Mouse (Mus musculus): Measurements from ENCODE around the gene Arvcf. TPM values are rescaled to one million over a fixed set of nuclear protein-coding genes. Genes with fewer than 3 reads are reported as not detected.

Arvcf gene
- polyA plus RNA-seq, 1 experiment from 2014 or later = 26.6 TPM

DNA sequence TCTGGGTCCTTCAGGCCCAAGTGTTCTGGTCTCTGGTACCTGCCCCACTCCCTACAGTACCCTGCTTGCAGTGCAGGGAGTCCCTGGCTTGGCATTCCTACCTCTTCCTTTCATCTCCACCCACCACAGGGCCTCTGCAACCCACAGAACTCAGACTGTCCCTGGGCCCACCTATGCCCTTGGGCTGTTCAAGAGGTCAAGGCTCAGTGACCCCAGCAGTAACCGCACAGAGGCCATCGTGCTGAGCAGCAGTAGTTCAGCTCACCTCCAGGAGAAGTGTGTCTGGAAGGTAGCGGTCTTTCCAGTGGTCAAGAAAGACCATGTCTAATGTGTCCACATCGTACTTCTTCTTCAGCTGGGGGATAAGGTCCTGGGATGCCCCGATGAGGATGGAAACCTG is 62.4 kb downstream of the Arvcf start:
- WGBS = 66% methylated on average over 5 of the region's 5 CpGs
- Histone ChIP-seq H3K9me3 (replicated peaks; ENCODE audit: control insufficient read depth, low read length) (no peaks in the 10 kb centered on the region), H3K4me3 (ENCODE audit: low read depth, low read length) (no peak overlapping the region), H3K36me3 (replicated peaks; ENCODE audit: control insufficient read depth, insufficient read depth, low read depth, low read length) (peaks cover 6% of the 10 kb centered on the region), H3K4me1 (ENCODE audit: control insufficient read depth, insufficient read depth, low read length) (no peaks in the 10 kb centered on the region), H3K27me3 (ENCODE audit: control insufficient read depth, insufficient read depth, low read length) (no peaks in the 10 kb centered on the region), H3K27ac (replicated peaks; ENCODE audit: low read depth, low read length) (no peak overlapping the region), H3K9ac (replicated peaks; ENCODE audit: low read length) (no peak overlapping the region), H3K4me2 (ENCODE audit: low read depth, low read length) (no peak overlapping the region)
- DNase-seq (ENCODE audit: low spot score) (no peak), ATAC-seq (replicated peaks; ENCODE audit: insufficient number of reproducible peaks, low FRiP score, low TSS enrichment, low read depth) (no peak)

DNA sequence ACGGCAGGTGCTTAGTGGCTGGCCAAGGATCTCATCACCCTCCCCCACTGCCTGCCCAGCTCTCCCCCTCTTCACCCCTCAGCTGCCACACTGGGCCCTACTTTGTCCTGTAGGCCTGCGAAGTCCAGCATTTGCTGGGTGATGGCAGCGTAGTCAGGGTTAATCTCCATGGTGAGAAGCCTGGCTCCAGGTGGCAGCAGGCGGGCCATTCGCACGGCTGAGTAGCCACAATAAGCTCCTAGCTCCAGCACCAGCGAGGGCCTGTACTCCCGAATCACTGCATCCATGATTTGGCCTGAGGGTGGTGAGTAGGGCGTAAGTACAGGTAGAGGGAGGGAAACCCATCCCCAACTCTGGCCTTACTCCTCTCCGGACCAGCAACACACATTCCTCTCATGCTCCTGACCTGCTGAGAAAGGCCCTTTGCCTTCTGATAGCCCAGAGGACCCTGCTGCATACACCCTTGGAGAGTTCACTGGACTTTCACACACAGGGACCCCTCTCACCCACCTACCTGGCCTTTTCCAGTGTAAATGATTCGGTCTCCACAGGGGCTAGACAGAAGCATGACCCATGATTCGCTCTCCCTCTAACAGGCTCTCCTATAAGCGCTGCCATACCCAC is 63.2 kb downstream of the Arvcf start:
- no peak overlapping the region for H3K4me3 ChIP-seq (ENCODE audit: low read depth, low read length)
- ATAC-seq (replicated peaks; ENCODE audit: insufficient number of reproducible peaks, low FRiP score, low TSS enrichment, low read depth) (no peak), DNase-seq (ENCODE audit: low spot score) (no peak)
- H3K9ac ChIP-seq (replicated peaks; ENCODE audit: low read length) = no peak overlapping the region
- H3K4me1 ChIP-seq (ENCODE audit: control insufficient read depth, insufficient read depth, low read length) = no peaks in the 10 kb centered on the region
- no peaks in the 10 kb centered on the region for H3K27me3 ChIP-seq (ENCODE audit: control insufficient read depth, insufficient read depth, low read length)
- H3K27ac ChIP-seq (replicated peaks; ENCODE audit: low read depth, low read length) = no peak overlapping the region
- WGBS = 76% methylated on average over 13 of the region's 13 CpGs
- H3K4me2 ChIP-seq (ENCODE audit: low read depth, low read length) = no peak overlapping the region
- H3K36me3 ChIP-seq (replicated peaks; ENCODE audit: control insufficient read depth, insufficient read depth, low read depth, low read length) = peaks cover 5% of the 10 kb centered on the region; the same call in 1 of the 2 replicates
- H3K9me3 ChIP-seq (replicated peaks; ENCODE audit: control insufficient read depth, low read length) = no peaks in the 10 kb centered on the region

DNA sequence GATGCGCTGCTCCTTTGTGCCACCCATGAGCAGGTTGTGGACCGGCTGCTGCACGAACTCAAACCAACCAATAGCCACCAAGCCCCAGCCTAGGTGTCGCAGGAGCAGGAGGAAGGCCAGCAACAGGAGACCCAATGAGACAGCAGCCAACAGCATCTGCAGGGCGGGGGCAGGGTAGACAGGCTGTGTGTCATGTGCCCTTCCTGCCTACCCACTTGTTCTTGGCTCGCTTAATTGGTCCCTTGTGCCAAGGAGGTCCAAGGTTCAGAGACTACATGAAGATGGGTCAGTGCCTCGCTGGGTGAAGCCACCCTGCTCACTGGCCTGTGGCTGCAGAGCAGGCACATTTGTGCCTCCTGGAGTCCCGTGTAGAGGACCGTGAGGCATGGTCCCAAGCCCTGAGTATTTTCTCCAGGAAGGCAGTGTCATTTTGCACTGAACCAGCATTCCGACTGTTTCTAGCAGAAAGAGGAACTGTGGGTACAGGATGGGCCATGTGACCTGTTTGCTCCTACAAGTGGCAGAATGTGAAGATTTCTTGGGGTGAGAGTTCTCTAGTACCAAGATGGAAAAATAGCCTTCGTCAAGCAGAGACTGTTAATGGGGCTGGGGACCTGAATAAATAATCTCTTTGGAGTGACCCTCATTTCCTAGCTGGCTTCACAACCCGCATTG is 64.0 kb downstream of the Arvcf start:
- Histone ChIP-seq H3K9ac (replicated peaks; ENCODE audit: low read length) (no peak overlapping the region), H3K4me1 (ENCODE audit: control insufficient read depth, insufficient read depth, low read length) (no peaks in the 10 kb centered on the region), H3K4me3 (ENCODE audit: low read depth, low read length) (no peak overlapping the region), H3K27ac (replicated peaks; ENCODE audit: low read depth, low read length) (no peak overlapping the region), H3K4me2 (ENCODE audit: low read depth, low read length) (no peak overlapping the region), H3K27me3 (ENCODE audit: control insufficient read depth, insufficient read depth, low read length) (no peaks in the 10 kb centered on the region), H3K36me3 (replicated peaks; ENCODE audit: control insufficient read depth, insufficient read depth, low read depth, low read length) (peaks cover 5% of the 10 kb centered on the region; the same call in 1 of the 2 replicates), H3K9me3 (replicated peaks; ENCODE audit: control insufficient read depth, low read length) (no peaks in the 10 kb centered on the region)
- ATAC-seq (replicated peaks; ENCODE audit: insufficient number of reproducible peaks, low FRiP score, low TSS enrichment, low read depth) (no peak), DNase-seq (ENCODE audit: low spot score) (no peak)
- 87% methylated on average over 12 of the region's 12 CpGs for WGBS

DNA sequence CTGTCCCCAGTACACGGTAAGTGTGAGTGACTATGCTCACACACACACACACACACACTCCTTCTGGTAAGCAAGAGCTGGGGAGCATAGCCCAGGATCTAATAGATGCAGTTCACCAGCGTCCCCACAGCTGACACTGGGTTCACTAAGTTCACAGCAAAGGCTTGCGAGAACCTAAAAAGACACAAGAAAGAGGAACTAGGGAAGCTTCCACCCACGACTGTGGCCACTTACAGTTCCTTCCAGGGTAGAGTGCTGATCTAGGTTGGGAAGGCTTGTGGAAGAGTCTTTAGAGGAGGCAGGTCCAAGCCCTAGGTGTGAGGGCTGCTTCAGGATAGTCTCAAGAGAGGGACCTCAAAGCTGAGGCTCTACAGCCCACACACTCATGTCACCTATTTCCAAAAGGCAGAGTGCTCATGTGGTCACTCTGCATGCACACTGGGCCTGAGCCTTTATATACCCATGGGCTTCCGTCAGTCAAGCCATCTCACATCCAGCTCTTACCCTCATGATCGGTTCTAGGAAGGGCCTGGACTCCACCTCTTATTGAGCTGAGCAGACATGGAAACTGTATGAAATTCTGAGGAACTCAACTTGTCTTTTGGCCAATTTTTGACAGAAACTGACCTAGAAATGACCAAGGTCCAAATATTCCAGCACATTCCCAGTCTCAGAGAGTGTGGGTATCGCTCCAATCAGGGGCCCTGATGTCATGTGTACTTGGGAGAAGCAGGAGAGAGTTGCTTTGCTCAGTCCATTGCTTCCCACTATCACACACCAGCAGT is 65.2 kb downstream of the Arvcf start:
- no peak overlapping the region for H3K9ac ChIP-seq (replicated peaks; ENCODE audit: low read length)
- H3K27me3 ChIP-seq (ENCODE audit: control insufficient read depth, insufficient read depth, low read length) = no peaks in the 10 kb centered on the region
- DNase-seq (ENCODE audit: low spot score) (no peak), ATAC-seq (replicated peaks; ENCODE audit: insufficient number of reproducible peaks, low FRiP score, low TSS enrichment, low read depth) (no peak)
- no peaks in the 10 kb centered on the region for H3K9me3 ChIP-seq (replicated peaks; ENCODE audit: control insufficient read depth, low read length)
- peaks cover 3% of the 10 kb centered on the region; the same call in 1 of the 2 replicates for H3K36me3 ChIP-seq (replicated peaks; ENCODE audit: control insufficient read depth, insufficient read depth, low read depth, low read length)
- no peak overlapping the region for H3K4me2 ChIP-seq (ENCODE audit: low read depth, low read length)
- H3K4me1 ChIP-seq (ENCODE audit: control insufficient read depth, insufficient read depth, low read length) = no peaks in the 10 kb centered on the region
- H3K4me3 ChIP-seq (ENCODE audit: low read depth, low read length) = no peak overlapping the region
- WGBS = 87% methylated on average over 7 of the region's 7 CpGs
- no peak overlapping the region for H3K27ac ChIP-seq (replicated peaks; ENCODE audit: low read depth, low read length)

DNA sequence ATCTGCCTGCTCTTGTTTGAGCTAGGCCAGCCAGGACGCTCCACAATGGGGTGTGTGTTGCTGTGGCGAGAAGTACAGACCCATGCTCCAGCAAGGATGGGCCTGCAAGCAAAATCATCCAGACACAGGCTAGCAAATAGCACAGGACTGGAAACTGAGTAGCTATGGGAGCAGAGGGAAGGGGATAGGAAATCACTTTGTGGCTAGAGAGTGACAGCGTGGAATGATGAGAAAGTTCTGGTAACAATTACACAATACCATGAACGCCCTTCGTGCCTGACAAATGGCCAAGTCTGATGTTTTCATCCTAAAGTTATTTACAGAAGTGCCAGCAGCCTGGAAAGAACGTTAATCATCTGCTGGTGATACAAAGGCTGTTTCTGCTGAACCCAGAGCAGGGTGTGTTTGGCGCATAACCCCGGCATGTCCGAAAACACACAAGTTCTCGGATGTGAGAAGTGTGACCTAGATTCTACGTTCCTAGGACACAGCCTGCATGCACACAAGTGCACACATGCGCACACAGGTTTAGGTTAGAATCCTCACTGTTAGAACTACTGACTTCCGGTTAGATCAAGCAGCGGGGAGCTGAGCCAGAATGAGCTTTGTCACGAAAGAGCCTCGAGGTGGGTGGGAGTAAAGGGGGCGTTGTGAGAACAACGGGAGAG is 68.2 kb downstream of the Arvcf start:
- H3K27me3 ChIP-seq (ENCODE audit: control insufficient read depth, insufficient read depth, low read length) = no peaks in the 10 kb centered on the region
- H3K36me3 ChIP-seq (replicated peaks; ENCODE audit: control insufficient read depth, insufficient read depth, low read depth, low read length) = no peaks in the 10 kb centered on the region
- WGBS = 69% methylated on average over 18 of the region's 18 CpGs
- DNase-seq (ENCODE audit: low spot score) = no peak
- H3K4me1 ChIP-seq (ENCODE audit: control insufficient read depth, insufficient read depth, low read length) = no peaks in the 10 kb centered on the region
- no peak for ATAC-seq (replicated peaks; ENCODE audit: insufficient number of reproducible peaks, low FRiP score, low TSS enrichment, low read depth)
- H3K27ac ChIP-seq (replicated peaks; ENCODE audit: low read depth, low read length) = no peak overlapping the region
- H3K4me3 ChIP-seq (ENCODE audit: low read depth, low read length) = no peak overlapping the region
- H3K9ac ChIP-seq (replicated peaks; ENCODE audit: low read length) = no peak overlapping the region
- no peaks in the 10 kb centered on the region for H3K9me3 ChIP-seq (replicated peaks; ENCODE audit: control insufficient read depth, low read length)
- H3K4me2 ChIP-seq (ENCODE audit: low read depth, low read length) = no peak overlapping the region

DNA sequence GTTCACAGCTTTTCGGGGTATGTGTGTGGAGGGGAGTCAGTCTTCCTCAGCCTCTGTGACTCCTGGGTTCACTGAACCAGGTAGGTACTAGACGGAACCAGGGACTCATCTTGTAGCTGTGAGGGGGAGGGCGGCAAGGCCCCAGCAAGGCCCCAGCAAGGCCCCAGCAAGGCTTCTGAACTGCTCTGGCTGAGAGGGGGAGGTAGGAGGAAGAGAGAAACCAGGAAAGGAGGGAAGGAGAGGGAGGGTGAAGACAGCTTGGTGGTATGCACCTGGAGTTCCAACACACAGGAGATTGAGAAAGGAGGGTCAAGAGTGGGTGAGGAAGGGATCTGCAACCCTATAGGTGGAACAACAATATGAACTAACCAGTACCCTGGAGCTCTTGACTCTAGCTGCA is 68.9 kb downstream of the Arvcf start:
- Histone ChIP-seq H3K4me1 (ENCODE audit: control insufficient read depth, insufficient read depth, low read length) (no peaks in the 10 kb centered on the region), H3K4me3 (ENCODE audit: low read depth, low read length) (no peak overlapping the region), H3K27me3 (ENCODE audit: control insufficient read depth, insufficient read depth, low read length) (no peaks in the 10 kb centered on the region), H3K9me3 (replicated peaks; ENCODE audit: control insufficient read depth, low read length) (no peaks in the 10 kb centered on the region), H3K4me2 (ENCODE audit: low read depth, low read length) (no peak overlapping the region), H3K9ac (replicated peaks; ENCODE audit: low read length) (no peak overlapping the region), H3K36me3 (replicated peaks; ENCODE audit: control insufficient read depth, insufficient read depth, low read depth, low read length) (no peaks in the 10 kb centered on the region), H3K27ac (replicated peaks; ENCODE audit: low read depth, low read length) (no peak overlapping the region)
- DNase-seq (ENCODE audit: low spot score) = no peak
- no peak for ATAC-seq (replicated peaks; ENCODE audit: insufficient number of reproducible peaks, low FRiP score, low TSS enrichment, low read depth)
- WGBS = 84% methylated on average over 3 of the region's 3 CpGs

DNA sequence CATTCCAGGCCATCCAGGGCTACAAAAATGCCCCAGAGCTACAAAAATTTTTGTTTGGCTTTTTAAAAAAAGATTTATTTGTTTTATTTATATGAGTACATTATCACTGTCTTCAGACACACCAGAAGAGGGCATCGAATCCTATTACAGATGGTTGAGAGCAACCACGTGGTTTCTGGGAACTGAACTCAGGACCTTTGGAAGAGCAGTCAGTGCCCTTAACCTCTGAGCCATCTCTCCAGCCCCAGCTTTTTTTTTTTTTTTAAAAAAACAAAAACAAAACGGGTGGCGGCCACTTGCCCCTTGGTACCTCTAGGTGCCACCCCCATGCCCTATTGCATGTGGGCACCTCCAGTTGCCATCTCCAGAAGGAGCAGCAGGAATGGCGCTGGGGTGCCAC is 69.5 kb downstream of the Arvcf start:
- 93% methylated on average over 5 of the region's 5 CpGs for WGBS
- H3K27me3 ChIP-seq (ENCODE audit: control insufficient read depth, insufficient read depth, low read length) = no peaks in the 10 kb centered on the region
- no peak for DNase-seq (ENCODE audit: low spot score)
- no peak overlapping the region for H3K9ac ChIP-seq (replicated peaks; ENCODE audit: low read length)
- no peaks in the 10 kb centered on the region for H3K9me3 ChIP-seq (replicated peaks; ENCODE audit: control insufficient read depth, low read length)
- no peaks in the 10 kb centered on the region for H3K36me3 ChIP-seq (replicated peaks; ENCODE audit: control insufficient read depth, insufficient read depth, low read depth, low read length)
- H3K27ac ChIP-seq (replicated peaks; ENCODE audit: low read depth, low read length) = no peak overlapping the region
- no peak for ATAC-seq (replicated peaks; ENCODE audit: insufficient number of reproducible peaks, low FRiP score, low TSS enrichment, low read depth)
- H3K4me2 ChIP-seq (ENCODE audit: low read depth, low read length) = no peak overlapping the region
- H3K4me1 ChIP-seq (ENCODE audit: control insufficient read depth, insufficient read depth, low read length) = no peaks in the 10 kb centered on the region
- H3K4me3 ChIP-seq (ENCODE audit: low read depth, low read length) = no peak overlapping the region
